Mouse (Mus musculus) CH12F3 (cell line): ENCODE data around the gene Lrsam1.

Experiments
- in situ Hi-C: fragments of 300-500 bp; cut with MboI; formaldehyde crosslinking; loops from 2 replicates; pipeline ENCODE4 v1.14.3; 2020; ENCODE audit warnings: low sequenced_read_pairs

Lrsam1 gene

DNA sequence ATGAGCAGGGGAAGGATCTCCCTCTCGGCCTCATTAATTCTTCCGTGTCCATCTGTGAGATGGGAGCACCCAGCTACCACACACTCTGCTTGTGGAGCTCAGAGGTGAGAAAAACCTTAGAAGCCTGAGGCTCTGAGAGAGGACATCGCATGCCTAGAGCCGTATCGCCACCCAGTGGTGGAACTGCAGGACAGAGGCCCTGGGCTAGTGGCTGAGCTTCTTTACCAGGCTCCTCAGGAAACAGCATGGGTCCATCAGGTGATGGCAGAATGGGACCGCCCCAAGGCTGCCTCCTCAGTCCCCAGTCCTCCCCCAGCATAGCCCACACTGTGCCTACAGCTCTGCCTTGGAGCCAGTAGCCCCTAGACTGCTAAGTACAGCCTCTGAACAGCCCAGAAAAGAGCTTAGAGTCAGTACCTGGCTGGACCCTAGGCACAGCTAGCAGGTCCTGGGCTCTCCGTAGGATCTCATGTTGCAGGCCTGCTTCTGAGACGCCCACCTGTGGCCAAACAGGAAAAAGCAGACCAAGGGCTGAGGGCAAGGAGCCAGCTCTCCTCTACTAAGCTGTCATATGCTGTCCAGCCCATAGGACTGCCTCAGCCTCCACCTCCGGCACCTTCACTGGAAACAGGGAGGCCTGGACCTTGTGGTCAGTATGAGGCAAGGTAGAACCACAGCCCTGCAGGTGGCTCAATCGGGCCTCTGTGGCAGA lies 33.0 kb downstream of the Lrsam1 start:
- in situ Hi-C loops: no loop called here

DNA sequence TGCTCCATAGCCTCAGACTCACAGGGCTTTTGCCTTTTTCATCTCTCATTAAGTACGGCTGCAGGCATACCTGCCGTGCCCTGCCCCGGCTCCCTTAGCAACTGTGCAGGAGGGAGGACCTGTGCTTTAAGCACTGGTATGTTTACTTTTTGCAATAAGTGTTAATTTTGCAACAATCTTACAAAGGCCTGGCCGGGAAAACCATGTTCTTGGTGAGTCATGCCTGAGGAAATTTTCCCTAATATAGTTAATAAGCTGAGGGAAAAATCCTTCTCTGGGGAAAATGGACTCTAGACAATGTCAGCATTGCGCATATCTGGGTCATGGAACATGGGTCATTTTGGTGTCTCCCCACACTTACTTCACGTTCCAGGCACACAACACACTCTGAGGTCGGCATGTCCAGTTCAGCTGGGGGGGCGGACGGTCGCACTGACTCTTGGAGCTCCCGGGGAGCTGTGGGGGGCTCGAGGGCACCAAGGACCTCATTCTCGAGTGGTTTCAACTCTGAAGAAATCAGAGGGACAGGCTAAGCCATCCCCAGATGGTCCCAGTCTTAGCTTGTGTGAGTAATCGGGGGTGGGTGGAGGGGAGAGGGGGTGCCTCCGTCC lies 33.7 kb downstream of the Lrsam1 start:
- in situ Hi-C loops: no loop called here

- in situ Hi-C loops: no loop called here
Measured at GRCm38 (mm10) chr2:32926330-32927075, 34.9 kb downstream of the Lrsam1 start.

GRCm38 (mm10) chr2:32924306-32924844 lies 37.0 kb downstream of the Lrsam1 start:
- in situ Hi-C loops: no loop called here

DNA sequence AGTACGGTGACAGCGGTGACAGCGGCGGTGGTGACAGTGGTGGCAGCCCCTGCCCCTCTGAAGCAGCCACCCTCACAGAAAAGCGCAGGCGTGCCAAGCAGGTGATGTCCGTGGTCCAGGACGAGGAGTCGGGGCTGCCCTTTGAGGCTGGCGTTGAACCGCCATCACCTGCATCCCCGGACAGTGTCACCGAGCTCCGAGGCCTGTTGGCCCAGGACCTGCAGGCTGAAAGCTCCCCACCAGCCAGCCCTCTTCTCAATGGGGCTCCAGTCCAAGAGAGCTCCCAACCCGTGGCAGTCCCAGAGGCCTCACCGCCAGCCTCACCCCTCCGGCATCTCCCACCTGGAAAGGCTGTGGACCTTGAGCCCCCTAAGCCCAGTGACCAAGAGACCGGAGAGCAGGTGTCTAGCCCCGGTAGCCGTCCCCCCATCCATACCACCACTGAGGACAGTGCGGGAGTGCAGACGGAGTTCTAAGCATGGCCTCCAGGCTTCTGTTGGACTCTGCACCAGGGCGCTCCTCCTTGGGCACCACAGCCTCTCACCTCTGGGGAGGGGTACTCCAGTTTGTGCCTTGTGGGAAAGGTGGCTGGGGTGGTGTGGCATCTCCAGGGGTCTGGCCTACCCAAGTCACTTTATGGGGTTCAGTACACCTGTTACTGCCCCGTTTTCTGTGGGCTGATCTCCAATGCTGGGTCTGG lies 37.7 kb downstream of the Lrsam1 start:
- in situ Hi-C loops: no loop called here

DNA sequence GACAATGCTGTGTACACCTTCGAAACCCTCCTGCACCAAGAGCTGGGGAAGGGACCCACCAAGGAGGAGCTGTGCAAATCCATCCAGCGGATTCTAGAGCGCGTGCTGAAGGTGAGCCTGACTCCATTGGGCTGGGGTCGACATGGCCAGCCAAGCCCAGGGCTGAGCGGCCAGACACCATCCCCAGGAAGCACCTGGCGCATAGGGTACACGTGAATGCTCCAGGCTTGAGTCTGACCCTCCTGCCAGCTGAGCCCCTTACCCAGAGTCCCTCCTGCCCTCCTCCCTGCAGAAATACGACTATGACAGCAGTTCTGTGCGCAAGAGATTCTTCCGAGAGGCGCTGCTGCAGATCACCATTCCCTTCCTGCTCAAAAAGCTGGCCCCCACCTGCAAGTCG lies 38.9 kb downstream of the Lrsam1 start:
- in situ Hi-C loops: no loop called here

- in situ Hi-C loops: no loop called here
Measured at GRCm38 (mm10) chr2:32921801-32922380, 39.5 kb downstream of the Lrsam1 start.

DNA sequence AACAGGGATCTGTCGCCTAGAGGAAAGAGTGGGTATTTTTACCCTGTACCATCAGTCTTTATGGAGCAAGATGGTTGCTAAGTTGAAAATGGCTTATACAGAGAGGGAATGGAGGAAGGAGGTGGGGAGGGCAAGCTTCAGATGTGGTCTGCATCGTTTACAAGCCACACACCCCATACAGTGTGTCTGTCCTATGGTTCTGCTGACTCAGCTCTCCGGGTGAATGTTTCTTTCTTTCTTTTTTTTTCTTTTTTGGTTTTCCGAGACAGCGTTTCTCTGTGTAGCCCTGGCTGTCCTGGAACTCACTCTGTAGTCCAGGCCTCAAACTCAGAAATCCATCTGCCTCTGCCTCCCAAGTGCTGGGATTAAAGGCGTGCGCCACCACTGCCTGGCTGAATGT lies 40.2 kb downstream of the Lrsam1 start:
- in situ Hi-C loops: no loop called here

DNA sequence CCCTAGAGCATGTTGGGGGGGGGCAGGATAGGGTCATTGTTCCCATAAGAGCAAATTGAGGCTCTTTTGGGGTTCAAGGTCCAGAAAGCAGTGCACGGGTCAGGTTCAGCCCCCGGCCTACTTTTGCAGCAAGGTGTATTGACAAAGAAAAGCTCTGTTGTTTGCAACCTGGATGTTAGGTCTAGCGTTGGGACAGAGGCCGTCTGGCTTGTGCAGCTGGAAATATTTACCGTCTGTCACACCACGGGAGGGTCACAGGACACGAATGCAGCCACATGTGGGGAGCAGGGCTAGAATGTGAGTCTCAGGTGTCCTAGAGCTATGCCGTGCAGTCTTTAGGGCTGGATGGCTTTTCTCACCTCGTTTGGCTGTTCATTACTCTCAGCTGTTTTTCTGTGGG lies 43.0 kb downstream of the Lrsam1 start:
- in situ Hi-C loops: no loop called here

GRCm38 (mm10) chr2:32917526-32917925 lies 43.9 kb downstream of the Lrsam1 start:
- in situ Hi-C loops: no loop called here

- in situ Hi-C loops: no loop called here
Measured at GRCm38 (mm10) chr2:32914896-32915295, 46.5 kb downstream of the Lrsam1 start.

GRCm38 (mm10) chr2:32914362-32914761 lies 47.1 kb downstream of the Lrsam1 start:
- in situ Hi-C loops: no loop called here

- in situ Hi-C loops: no loop called here
Measured at GRCm38 (mm10) chr2:32912210-32912804, 49.1 kb downstream of the Lrsam1 start.

DNA sequence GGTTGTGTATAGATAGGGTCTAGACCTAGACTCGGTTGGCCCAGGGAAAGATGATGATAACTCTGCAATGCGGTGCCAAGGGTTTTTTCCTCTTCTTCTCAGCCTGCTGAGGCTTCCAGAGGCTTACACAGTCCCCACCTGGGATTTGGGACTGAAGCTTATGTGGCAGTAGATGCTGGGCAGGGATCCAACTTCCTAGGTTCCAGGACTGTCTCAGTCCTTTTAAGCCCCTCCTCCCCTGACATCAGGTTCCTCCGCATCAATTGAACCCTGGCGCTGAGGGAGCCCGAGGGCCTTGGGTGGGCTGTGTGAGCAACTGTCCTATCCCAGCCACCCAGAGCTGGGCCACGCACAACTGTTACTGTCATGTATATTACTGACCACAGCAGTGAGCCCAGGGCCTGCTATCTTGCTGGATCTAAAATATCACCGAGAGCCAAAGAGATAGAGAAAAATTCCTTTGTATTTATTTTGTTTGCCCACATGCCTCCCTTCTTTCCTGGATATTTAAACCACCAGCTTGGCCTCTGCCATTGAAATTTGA lies 49.7 kb downstream of the Lrsam1 start:
- in situ Hi-C loops: no loop called here

DNA sequence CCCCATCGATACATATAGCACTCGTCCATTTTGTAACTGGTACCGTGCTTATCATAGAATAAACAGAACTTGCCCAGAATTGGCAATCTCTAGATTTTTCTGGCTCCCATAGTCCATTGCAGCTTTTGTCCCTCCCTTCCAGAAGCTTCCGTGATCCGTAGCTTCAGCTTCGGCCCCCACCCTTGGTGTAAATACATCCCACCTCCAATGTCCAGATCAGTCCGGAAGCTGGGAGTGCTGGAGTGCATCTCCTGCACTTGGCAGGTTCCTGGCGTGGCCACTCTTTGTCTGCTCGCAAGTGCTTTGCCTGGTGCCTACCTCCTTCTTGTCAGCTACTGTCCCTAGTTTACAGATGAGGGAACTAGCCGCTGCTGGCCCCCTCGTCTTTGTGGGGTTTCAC lies 52.6 kb downstream of the Lrsam1 start:
- in situ Hi-C loops: no loop called here

GRCm38 (mm10) chr2:32908272-32908671 lies 53.1 kb downstream of the Lrsam1 start:
- in situ Hi-C loops: no loop called here

DNA sequence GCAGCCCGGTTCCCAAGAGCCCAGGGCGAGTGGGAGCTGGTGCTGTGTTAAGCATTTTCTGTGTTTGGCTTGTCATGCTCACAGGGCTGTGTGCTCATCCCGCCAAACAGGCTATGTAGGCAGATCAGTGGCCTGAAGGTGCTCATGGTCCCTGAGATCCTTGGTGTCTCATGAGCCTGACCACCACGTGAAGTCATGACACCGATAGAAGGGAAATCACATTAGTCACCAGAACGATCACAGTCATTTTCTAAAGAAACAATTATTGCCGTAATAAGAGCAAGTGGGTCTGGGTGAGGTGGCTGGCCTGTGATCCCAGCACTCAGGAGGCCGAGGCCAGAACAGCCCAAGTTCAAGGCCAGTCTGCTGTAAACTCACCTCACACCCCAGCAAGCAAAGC lies 54.0 kb downstream of the Lrsam1 start:
- in situ Hi-C loops: no loop called here

DNA sequence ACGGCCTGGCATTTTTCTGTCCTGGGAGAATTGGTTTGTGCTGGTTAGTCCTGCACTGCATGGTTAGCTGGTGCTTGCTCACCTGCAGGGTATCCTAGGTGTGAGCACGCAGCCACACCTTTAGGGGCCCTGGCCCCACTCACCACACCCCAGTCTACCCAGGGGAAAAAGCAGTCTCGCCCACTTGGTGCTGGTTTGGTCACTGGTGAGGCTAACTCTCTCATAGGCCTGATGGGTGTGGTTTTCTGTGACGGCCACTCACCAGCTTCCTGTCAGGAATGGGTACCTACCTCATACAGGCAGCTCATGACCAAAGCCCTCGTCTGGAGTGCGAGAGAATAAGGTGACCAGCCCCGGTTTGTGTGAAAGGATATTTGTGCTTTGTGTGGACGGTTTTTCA lies 56.1 kb downstream of the Lrsam1 start:
- in situ Hi-C loops: no loop called here

GRCm38 (mm10) chr2:32904637-32905036 lies 56.8 kb downstream of the Lrsam1 start:
- in situ Hi-C loops: no loop called here

- in situ Hi-C loops: no loop called here
Measured at GRCm38 (mm10) chr2:32903470-32903869, 57.9 kb downstream of the Lrsam1 start.
